Mouse (Mus musculus) forebrain, embryonic 15.5 days (tissue): ENCODE results near the gene Arhgdig. TPM values are rescaled to one million over a fixed set of nuclear protein-coding genes. Genes with fewer than 3 reads are reported as not detected.

Source experiments
- ATAC-seq: fragments of 200-750 bp; cut with Nextera tagmentation; replicated peaks from 2 replicates; pipeline ENCODE4 v1.8.0; 2017; ENCODE audit warnings: mild to moderate bottlenecking, moderate TSS enrichment, moderate library complexity
- H3K27ac ChIP-seq: fragments of 300-500 bp; sonication (generic); replicated peaks from 2 replicates; pipeline ENCODE4 v1.5.1; 2015; ENCODE audit warnings: mild to moderate bottlenecking, inconsistent platforms
- H3K27me3 ChIP-seq: fragments of 300-500 bp; sonication (generic); 2 replicates; pipeline ENCODE4 v1.6.1; 2015; ENCODE audit warnings: inconsistent platforms
- H3K36me3 ChIP-seq: fragments of 300-500 bp; sonication (generic); 2 replicates; pipeline ENCODE4 v1.6.1; 2015; ENCODE audit warnings: mild to moderate bottlenecking, inconsistent platforms
- H3K4me1 ChIP-seq: fragments of 300-500 bp; sonication (generic); 2 replicates; pipeline ENCODE4 v1.6.1; 2015; ENCODE audit warnings: inconsistent platforms
- H3K4me2 ChIP-seq: fragments of 300-500 bp; sonication (generic); replicated peaks from 2 replicates; pipeline ENCODE4 v1.6.1; 2015; ENCODE audit warnings: mild to moderate bottlenecking, inconsistent platforms
- H3K4me3 ChIP-seq: fragments of 300-500 bp; sonication (generic); 2 replicates; pipeline ENCODE4 v1.5.1; 2015; ENCODE audit warnings: mild to moderate bottlenecking, inconsistent platforms
- H3K9ac ChIP-seq: fragments of 300-500 bp; sonication (generic); replicated peaks from 2 replicates; pipeline ENCODE4 v1.6.1; 2015; ENCODE audit warnings: mild to moderate bottlenecking, inconsistent platforms
- H3K9me3 ChIP-seq: fragments of 300-500 bp; sonication (generic); 2 replicates; pipeline ENCODE4 v1.6.1; 2016; ENCODE audit warnings: inconsistent platforms
- WGBS: fragments of 180-500 bp; shearing (Covaris S2); methylation state at CpG from one replicate; pipeline ENCODE4 v1.1.7; 2015; ENCODE audit warnings: mixed read lengths; 5-methylcytosine and 5-hydroxymethylcytosine counted together
- polyA plus RNA-seq: library from polyadenylated mRNA; unstranded; fragments of >200 nt; fragmentation: Nextera tagmentation; extraction: Ambion mirVana; gene quantifications from 2 replicates; pipeline ENCODE4 v1.2.1, GENCODE M21; 2015

The Arhgdig gene
- 39.9 and 40.3 TPM in 2 replicates for polyA plus RNA-seq

- Histone ChIP-seq H3K4me2 (no peak within 1 kb of the TSS), H3K4me3 (no peak within 1 kb of the TSS), H3K36me3 (no peaks in the 10 kb centered on the region), H3K4me1 (peaks cover 9% of the 10 kb centered on the region), H3K9ac (no peak within 1 kb of the TSS), H3K27ac (no peak within 1 kb of the TSS), H3K9me3 (no peaks in the 10 kb centered on the region), H3K27me3 (peaks cover 24% of the 10 kb centered on the region)
- 89% methylated on average over 12 of the region's 12 CpGs for WGBS
- no peak for ATAC-seq
Observed at GRCm38 (mm10) chr17:26207686-26208085, at the start of gene Arhgdig. TSS of gene Arhgdig (minus strand) at chr17:26207786.

- H3K4me2 ChIP-seq = no peak overlapping the region
- no peaks in the 10 kb centered on the region for H3K27me3 ChIP-seq
- H3K4me1 ChIP-seq = peaks cover 18% of the 10 kb centered on the region
- no peak overlapping the region for H3K27ac ChIP-seq
- H3K4me3 ChIP-seq = no peak overlapping the region
- H3K36me3 ChIP-seq = peaks cover 42% of the 10 kb centered on the region
- H3K9ac ChIP-seq = no peak overlapping the region
- no peak for ATAC-seq
- H3K9me3 ChIP-seq = no peaks in the 10 kb centered on the region
- 95% methylated on average over 7 of the region's 7 CpGs for WGBS
Observed at GRCm38 (mm10) chr17:26255313-26255712, 47.7 kb upstream of the Arhgdig start.

GRCm38 (mm10) chr17:26253399-26253798, 45.8 kb upstream of the Arhgdig start:
- Histone ChIP-seq H3K27me3 (no peaks in the 10 kb centered on the region), H3K36me3 (peaks cover 25% of the 10 kb centered on the region), H3K4me3 (peak overlapping the region; percentile 77), H3K27ac (peak overlapping the region; percentile 98), H3K9ac (peak overlapping the region; percentile 89), H3K4me2 (peak overlapping the region; percentile 63), H3K4me1 (peaks cover 18% of the 10 kb centered on the region), H3K9me3 (no peaks in the 10 kb centered on the region)
- no peak for ATAC-seq
- under 1% methylated on average over 24 of the region's 24 CpGs for WGBS

GRCm38 (mm10) chr17:26252539-26253251, 45.1 kb upstream of the Arhgdig start, which contains the start of gene Luc7l:
TSS of gene Luc7l (plus strand) at chr17:26252896.
- peaks cover 18% of the 10 kb centered on the region for H3K36me3 ChIP-seq
- peak within 1 kb of the TSS; percentile 63 for H3K4me2 ChIP-seq
- WGBS = under 1% methylated on average over 39 of the region's 43 CpGs
- H3K27ac ChIP-seq = peak within 1 kb of the TSS; percentile 98
- H3K4me3 ChIP-seq = peak within 1 kb of the TSS; percentile 77
- peak; percentile 95 for ATAC-seq
- H3K27me3 ChIP-seq = no peaks in the 10 kb centered on the region
- no peaks in the 10 kb centered on the region for H3K9me3 ChIP-seq
- H3K9ac ChIP-seq = peak within 1 kb of the TSS; percentile 89
- peaks cover 18% of the 10 kb centered on the region for H3K4me1 ChIP-seq

- no peak for ATAC-seq
- Histone ChIP-seq H3K27me3 (no peaks in the 10 kb centered on the region), H3K4me3 (peak overlapping the region; percentile 77), H3K4me2 (peak overlapping the region; percentile 63), H3K9ac (peak overlapping the region; percentile 89; the same call in 1 of the 2 replicates), H3K4me1 (peaks cover 18% of the 10 kb centered on the region), H3K9me3 (no peaks in the 10 kb centered on the region), H3K27ac (peak overlapping the region; percentile 98), H3K36me3 (peaks cover 11% of the 10 kb centered on the region)
- 60% methylated on average over 4 of the region's 4 CpGs for WGBS
Observed at GRCm38 (mm10) chr17:26251886-26252538, 44.4 kb upstream of the Arhgdig start.

- 7% methylated on average over 33 of the region's 33 CpGs for WGBS
- peak; percentile 96 for ATAC-seq
Observed at GRCm38 (mm10) chr17:26244101-26244841, 36.7 kb upstream of the Arhgdig start, which contains the start of gene Fam234a. TSS of gene Fam234a (minus strand) at chr17:26244242.

GRCm38 (mm10) chr17:26243471-26244100, 36.0 kb upstream of the Arhgdig start:
- Histone ChIP-seq H3K9me3 (no peaks in the 10 kb centered on the region), H3K4me3 (peak overlapping the region; percentile 64), H3K9ac (peak overlapping the region; percentile 80), H3K27ac (peak overlapping the region; percentile 84), H3K4me2 (peak overlapping the region; percentile 78), H3K27me3 (no peaks in the 10 kb centered on the region), H3K4me1 (peaks cover 18% of the 10 kb centered on the region), H3K36me3 (no peaks in the 10 kb centered on the region)
- peak; percentile 88 for ATAC-seq
- under 1% methylated on average over 32 of the region's 32 CpGs for WGBS

More at GRCm38 (mm10) chr17:26244101-26244841, 36.7 kb upstream of the Arhgdig start, which contains the start of gene Fam234a:
- Histone ChIP-seq H3K4me2 (peak within 1 kb of the TSS; percentile 78), H3K4me1 (peaks cover 18% of the 10 kb centered on the region), H3K27ac (peak within 1 kb of the TSS; percentile 84), H3K4me3 (peak within 1 kb of the TSS; percentile 64), H3K9me3 (no peaks in the 10 kb centered on the region), H3K9ac (peak within 1 kb of the TSS; percentile 80), H3K36me3 (no peaks in the 10 kb centered on the region), H3K27me3 (no peaks in the 10 kb centered on the region)

GRCm38 (mm10) chr17:26240990-26241389, 33.4 kb upstream of the Arhgdig start:
- no peak overlapping the region for H3K27ac ChIP-seq
- 82% methylated on average over 6 of the region's 6 CpGs for WGBS
- H3K4me3 ChIP-seq = no peak overlapping the region
- H3K9ac ChIP-seq = no peak overlapping the region
- no peak for ATAC-seq
- H3K9me3 ChIP-seq = no peaks in the 10 kb centered on the region
- no peak overlapping the region for H3K4me2 ChIP-seq
- H3K36me3 ChIP-seq = no peaks in the 10 kb centered on the region
- H3K27me3 ChIP-seq = no peaks in the 10 kb centered on the region
- peaks cover 18% of the 10 kb centered on the region for H3K4me1 ChIP-seq

- Histone ChIP-seq H3K9ac (no peak overlapping the region), H3K36me3 (no peaks in the 10 kb centered on the region), H3K4me2 (no peak overlapping the region), H3K27me3 (no peaks in the 10 kb centered on the region), H3K27ac (no peak overlapping the region), H3K4me3 (no peak overlapping the region), H3K9me3 (no peaks in the 10 kb centered on the region), H3K4me1 (peaks cover 20% of the 10 kb centered on the region)
- ATAC-seq = no peak
- 91% methylated on average over 6 of the region's 6 CpGs for WGBS
Observed at GRCm38 (mm10) chr17:26240120-26240790, 32.7 kb upstream of the Arhgdig start.

GRCm38 (mm10) chr17:26239551-26239950, 32.0 kb upstream of the Arhgdig start:
- Histone ChIP-seq H3K4me2 (no peak overlapping the region), H3K36me3 (no peaks in the 10 kb centered on the region), H3K27me3 (no peaks in the 10 kb centered on the region), H3K4me3 (no peak overlapping the region), H3K9me3 (no peaks in the 10 kb centered on the region), H3K9ac (no peak overlapping the region), H3K27ac (no peak overlapping the region), H3K4me1 (peaks cover 17% of the 10 kb centered on the region)
- ATAC-seq = no peak
- WGBS = 64% methylated on average over 2 of the region's 2 CpGs

GRCm38 (mm10) chr17:26237667-26238066, 30.1 kb upstream of the Arhgdig start:
- Histone ChIP-seq H3K9me3 (no peaks in the 10 kb centered on the region), H3K4me2 (no peak overlapping the region), H3K4me1 (0 out of 2 replicates have a peak, but pooled peaks cover 5% of the 10 kb centered on the region), H3K27me3 (no peaks in the 10 kb centered on the region), H3K4me3 (no peak overlapping the region), H3K9ac (no peak overlapping the region), H3K36me3 (no peaks in the 10 kb centered on the region), H3K27ac (no peak overlapping the region)
- 85% methylated on average over 10 of the region's 10 CpGs for WGBS
- no peak for ATAC-seq
